Mouse (Mus musculus): ENCODE data around the gene Cnnm3.

Cnnm3 gene

DNA sequence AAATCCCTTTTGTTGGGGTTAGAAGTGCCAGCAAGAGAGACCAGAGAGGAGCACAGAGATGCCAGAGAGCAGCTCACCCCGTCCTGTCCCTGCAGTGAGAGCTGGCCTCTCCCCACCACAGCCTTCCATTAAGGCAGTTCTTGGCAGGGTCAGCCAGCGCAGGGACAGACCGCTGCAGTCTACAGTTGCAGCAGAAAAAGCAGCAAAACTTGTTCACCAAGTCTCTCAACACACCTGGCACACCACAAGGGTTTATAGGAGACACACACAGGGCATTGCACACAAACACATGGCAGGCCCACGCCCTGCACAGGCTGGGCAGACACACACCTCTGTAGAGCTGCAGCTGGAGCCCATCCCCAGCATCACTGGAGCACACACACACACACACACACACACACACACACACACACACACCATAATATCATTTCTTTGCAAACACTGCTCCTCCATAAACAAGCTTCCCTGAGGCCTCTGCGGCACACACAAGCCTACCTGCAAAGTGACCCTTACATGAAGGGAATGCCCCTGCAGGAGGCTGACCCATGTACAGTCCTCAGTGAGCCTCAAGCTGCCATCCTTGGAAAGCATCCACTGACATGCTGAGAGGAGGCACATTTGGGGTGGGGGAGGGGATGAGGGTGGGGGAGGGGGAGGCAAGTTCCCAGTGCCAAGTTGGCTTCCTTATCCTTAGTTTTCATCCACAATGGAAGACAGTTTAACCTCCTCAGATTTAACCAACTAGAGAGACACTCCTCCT lies 62.7 kb downstream of the Cnnm3 start:
- in situ Hi-C loops (cut with MboI, MseI): no loop called here

GRCm38 (mm10) chr1:36575347-36575746 lies 63.7 kb downstream of the Cnnm3 start:
- in situ Hi-C loops (cut with MboI, MseI): no loop called here

DNA sequence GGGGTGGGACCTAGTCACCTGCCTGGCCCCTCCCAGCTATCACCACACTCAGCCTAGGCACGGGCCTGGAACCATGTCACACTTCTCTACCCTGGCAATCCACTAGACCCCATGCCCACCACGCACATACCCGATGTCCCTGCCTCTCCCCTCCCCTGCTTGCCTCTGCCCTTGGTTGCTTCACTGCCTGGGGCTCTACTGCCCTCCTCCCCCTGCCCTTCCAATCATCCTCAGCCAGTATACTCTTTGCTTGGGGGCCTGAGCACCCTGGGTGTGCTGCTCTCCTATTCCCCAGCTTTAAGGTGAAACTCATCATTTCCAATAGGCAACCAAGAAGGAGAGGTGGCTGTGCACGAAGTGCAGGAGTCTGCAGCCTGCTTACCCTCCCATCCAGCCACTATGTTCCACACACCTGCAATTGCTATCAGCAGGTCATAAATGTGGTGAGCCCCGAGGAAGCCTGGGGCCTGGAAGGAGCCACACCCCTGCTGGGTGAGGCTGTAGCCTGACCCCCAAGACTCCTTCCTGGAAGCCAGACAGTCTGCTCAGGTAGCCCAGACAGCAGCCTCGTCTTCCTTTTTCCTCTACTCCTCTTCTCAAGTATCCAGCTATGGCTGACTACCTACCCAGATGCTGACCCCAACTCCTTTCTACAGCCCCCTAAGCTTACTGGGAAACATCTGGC lies 65.5 kb downstream of the Cnnm3 start:
- in situ Hi-C loops (cut with MboI, MseI): no loop called here
